Comparison of ENCODE assay signal across 14 mouse cellular contexts in the genomic region with DNA sequence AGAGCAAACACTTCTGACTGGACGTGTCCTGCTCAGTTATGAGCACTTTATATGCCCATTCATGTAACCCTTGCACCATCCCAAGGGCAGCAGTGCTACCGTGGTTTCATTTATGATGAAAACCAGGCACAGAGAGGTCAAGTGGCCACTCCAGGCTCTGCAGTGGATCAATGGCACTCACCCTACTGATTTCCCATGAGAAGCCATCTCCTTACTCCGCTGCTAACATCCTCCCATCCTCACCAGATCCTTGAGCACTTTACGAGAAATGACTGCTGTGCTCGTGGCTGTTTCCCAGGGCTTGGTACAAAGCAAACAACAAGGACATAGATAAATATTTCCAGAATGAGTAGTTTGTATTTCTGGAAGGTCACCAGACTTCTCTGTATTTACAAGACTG. TPM values are rescaled to one million over a fixed set of nuclear protein-coding genes. Genes with fewer than 3 reads are reported as not detected.
A peak's percentile ranks its signal among the peaks of the same experiment; 100 is the strongest.
DNase-seq lines count a peak whose midpoint lies in the region.
"Had no signal": no experiment of that assay in that cellular context is flagged by ENCODE, and none has a peak within 500 bp of the region (broad histone marks: within the 10 kb centered on the region; RNA-seq: fewer than 3 reads in every experiment).

No protein-coding gene starts in this region.

- DNase-seq in adrenal gland, adult (ENCODE audit: inconsistent age in 2 of 2, low spot score in 1 of 2), result peak; percentile 22 to 80
- DNase-seq in adrenal gland, adult 18-20 months (ENCODE audit: low spot score in 2 of 2), result no peak
- peak; percentile 80 for DNase-seq in heart, adult 11 months
- no peak for DNase-seq in heart, adult 8-10 months (ENCODE audit: low spot score)
- DNase-seq in lung, postnatal 36 days, result peak; percentile 29
- DNase-seq in lung, postnatal 4 days, result no peak
- peak; percentile 14 to 22 for DNase-seq in adrenal gland, postnatal 36 days
- DNase-seq: cerebellum, adult 11 months; cerebellum, adult 8-10 months; cerebellum, postnatal 14 days; embryo, embryonic 11 days; gastrocnemius, adult 2 months; gastrocnemius, postnatal 25 days; heart, postnatal 14 days had no signal

RNA-seq across cellular contexts. Expression of a gene that starts 3.7 kb away (rescaled TPM):
- 1 to 10 TPM; 1.5 to 2.2 TPM for total RNA-seq in adrenal gland, adult 18-20 months (2021)
- 1 to 10 TPM; 1.3 to 1.6 (median 1.5) TPM for total RNA-seq in heart, adult 8-10 months (2022)
- 1 to 10 TPM; 1.8 to 2.2 TPM for total RNA-seq in adrenal gland, postnatal 36 days (2021)

Comparison
In these comparisons a context has a peak if more than half of its experiments do, and no peak if none do; other contexts are left out.
1. DNase-seq: peak in adrenal gland, adult (2 of 2), heart, adult 11 months (single experiment), lung, postnatal 36 days (single experiment) and adrenal gland, postnatal 36 days (2 of 2); none in adrenal gland, adult 18-20 months (0 of 2), heart, adult 8-10 months (single experiment) and lung, postnatal 4 days (0 of 2).